In the genomic region with DNA sequence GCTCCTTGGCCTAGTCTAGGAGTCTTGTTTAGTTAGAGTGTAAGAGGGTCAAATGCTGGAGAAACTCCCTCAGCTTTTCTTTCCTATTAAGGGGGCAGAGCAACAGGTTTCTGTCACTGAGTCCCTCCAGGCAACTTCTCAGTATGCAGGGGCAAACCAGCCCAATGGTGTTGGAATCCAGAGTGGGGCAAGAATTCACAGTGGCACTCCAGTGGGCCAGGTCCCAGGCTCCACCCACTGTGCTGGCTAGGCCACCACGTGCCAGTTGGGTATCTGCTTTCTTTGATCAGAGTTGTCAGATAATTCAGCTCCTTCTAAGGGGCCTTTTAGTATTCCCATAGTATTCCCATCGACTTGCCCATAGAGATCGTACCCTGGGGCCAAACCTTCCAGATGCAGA, we compare ENCODE assay signal across 9 mouse cellular contexts. TPM values are rescaled to one million over a fixed set of nuclear protein-coding genes. Genes with fewer than 3 reads are reported as not detected.
DNase-seq lines count a peak whose midpoint lies in the region; ATAC-seq lines count a peak whose summit lies in the region.
"Had no signal": no experiment of that assay in that cellular context is flagged by ENCODE, and none has a peak within 500 bp of the region (broad histone marks: within the 10 kb centered on the region; RNA-seq: fewer than 3 reads in every experiment).

No protein-coding gene starts in this region.

- peaks cover 18% of the 10 kb centered on the region for H3K4me1 ChIP-seq in heart, embryonic 12.5 days (replicated peaks)
- H3K4me1 ChIP-seq in midbrain, embryonic 12.5 days: 0 out of 2 replicates have a peak, but pooled peaks cover 19% of the 10 kb centered on the region
- H3K4me1 ChIP-seq in midbrain, embryonic 15.5 days: peaks cover 4% of the 10 kb centered on the region; the same call in 1 of the 2 replicates
- peaks cover 44% of the 10 kb centered on the region for H3K4me1 ChIP-seq in limb, embryonic 10.5 days
- H3K4me1 ChIP-seq in stomach, embryonic 15.5 days: peaks cover 12% of the 10 kb centered on the region

- no peak overlapping the region for H3K9ac ChIP-seq in heart, embryonic 12.5 days
- H3K9ac ChIP-seq in midbrain, embryonic 12.5 days (replicated peaks): no peak overlapping the region
- no peak overlapping the region for H3K9ac ChIP-seq in midbrain, embryonic 15.5 days
- H3K9ac ChIP-seq in stomach, embryonic 15.5 days: no peak overlapping the region

- H3K9me3 ChIP-seq in heart, embryonic 12.5 days (replicated peaks): no peaks in the 10 kb centered on the region
- H3K9me3 ChIP-seq in midbrain, embryonic 12.5 days: no peaks in the 10 kb centered on the region
- H3K9me3 ChIP-seq in midbrain, embryonic 15.5 days: no peaks in the 10 kb centered on the region
- H3K9me3 ChIP-seq in limb, embryonic 10.5 days (replicated peaks): no peaks in the 10 kb centered on the region
- no peaks in the 10 kb centered on the region for H3K9me3 ChIP-seq in stomach, embryonic 15.5 days

- peak overlapping the region; percentile 42 for H3K4me2 ChIP-seq in heart, embryonic 12.5 days
- H3K4me2 ChIP-seq in midbrain, embryonic 12.5 days (replicated peaks): 0 out of 2 replicates have a peak overlapping the region, but pooled peaks have one; percentile 9
- no peak overlapping the region for H3K4me2 ChIP-seq in midbrain, embryonic 15.5 days
- H3K4me2 ChIP-seq in stomach, embryonic 15.5 days: no peak overlapping the region

- intact Hi-C loops in heart, postnatal 25 days (cut with DNase I): loop anchor here (10.0 kb wide), 1 partner anchor 345 kb away; a partner anchor contains a TSS
- intact Hi-C loops in left cerebral cortex, postnatal 36 days (cut with DNase I): no loop called here

- no peak for DNase-seq in heart, postnatal 25 days (ENCODE audit: low spot score)
- no peak for DNase-seq in limb, embryonic 10.5 days (ENCODE audit: low spot score)
- DNase-seq in left cerebral cortex, postnatal 36 days (ENCODE audit: low spot score in 2 of 2): no peak

- 39% methylated on average over 3 of the region's 3 CpGs for WGBS in heart, embryonic 12.5 days
- WGBS in midbrain, embryonic 12.5 days: 38% methylated on average over 3 of the region's 3 CpGs
- WGBS in midbrain, embryonic 15.5 days: 40% methylated on average over 3 of the region's 3 CpGs
- WGBS in limb, embryonic 10.5 days: 31% methylated on average over 3 of the region's 3 CpGs
- 41% methylated on average over 3 of the region's 3 CpGs for WGBS in stomach, embryonic 15.5 days

- peak overlapping the region; percentile 29 for H3K4me3 ChIP-seq in heart, embryonic 12.5 days
- no peak overlapping the region for H3K4me3 ChIP-seq in midbrain, embryonic 12.5 days
- no peak overlapping the region for H3K4me3 ChIP-seq in midbrain, embryonic 15.5 days
- H3K4me3 ChIP-seq in limb, embryonic 10.5 days: peak overlapping the region; percentile 43
- H3K4me3 ChIP-seq in stomach, embryonic 15.5 days (replicated peaks): peak overlapping the region; percentile 13; the same call in 1 of the 2 replicates

- no peaks in the 10 kb centered on the region for H3K36me3 ChIP-seq in heart, embryonic 12.5 days
- no peaks in the 10 kb centered on the region for H3K36me3 ChIP-seq in midbrain, embryonic 12.5 days
- H3K36me3 ChIP-seq in midbrain, embryonic 15.5 days (replicated peaks): no peaks in the 10 kb centered on the region
- H3K36me3 ChIP-seq in limb, embryonic 10.5 days: no peaks in the 10 kb centered on the region
- H3K36me3 ChIP-seq in stomach, embryonic 15.5 days: no peaks in the 10 kb centered on the region

- peaks cover 25% of the 10 kb centered on the region for H3K27me3 ChIP-seq in heart, embryonic 12.5 days (replicated peaks)
- peaks cover 58% of the 10 kb centered on the region for H3K27me3 ChIP-seq in midbrain, embryonic 12.5 days
- peaks cover 43% of the 10 kb centered on the region for H3K27me3 ChIP-seq in midbrain, embryonic 15.5 days (replicated peaks)
- H3K27me3 ChIP-seq in limb, embryonic 10.5 days (ENCODE audit: low read depth, poor library complexity, severe bottlenecking): peaks cover 35% of the 10 kb centered on the region
- H3K27me3 ChIP-seq in stomach, embryonic 15.5 days (replicated peaks): 0 out of 2 replicates have a peak, but pooled peaks cover 9% of the 10 kb centered on the region

- no peak overlapping the region for H3K27ac ChIP-seq in heart, embryonic 12.5 days (ENCODE audit: poor library complexity, severe bottlenecking)
- H3K27ac ChIP-seq in midbrain, embryonic 12.5 days (replicated peaks): no peak overlapping the region
- no peak overlapping the region for H3K27ac ChIP-seq in midbrain, embryonic 15.5 days
- no peak overlapping the region for H3K27ac ChIP-seq in limb, embryonic 10.5 days
- H3K27ac ChIP-seq in stomach, embryonic 15.5 days: no peak overlapping the region

- ATAC-seq in heart, embryonic 12.5 days (ENCODE audit: insufficient number of reproducible peaks, low FRiP score): no peak
- no peak for ATAC-seq in midbrain, embryonic 12.5 days (ENCODE audit: low FRiP score, low read depth)
- no peak for ATAC-seq in midbrain, embryonic 15.5 days (replicated peaks)
- no peak for ATAC-seq in stomach, embryonic 15.5 days (ENCODE audit: insufficient read depth, low FRiP score, low read depth)
- ATAC-seq in frontal cortex, adult (ENCODE audit: low TSS enrichment): no peak
- ATAC-seq: CD4-positive, CD25-positive, alpha-beta regulatory T cell, adult 4 months had no signal

RNA-seq across cellular contexts. Expression of a gene that starts 23.9 kb away (rescaled TPM):
- polyA plus RNA-seq in heart, embryonic 12.5 days (2016; fragmentation: Nextera tagmentation; extraction: Ambion mirVana): 14.1 and 16.9 TPM in 2 replicates
- total RNA-seq in heart, postnatal 25 days (2021): 1 to 10 TPM; 4.7 to 6.2 TPM
- polyA plus RNA-seq in midbrain, embryonic 12.5 days (2016; fragmentation: Nextera tagmentation; extraction: Ambion mirVana): 21.8 and 22.4 TPM in 2 replicates
- 19.4 and 19.7 TPM in 2 replicates for polyA plus RNA-seq in midbrain, embryonic 15.5 days (2015; fragmentation: Nextera tagmentation; extraction: Ambion mirVana)
- polyA plus RNA-seq in limb, embryonic 10.5 days (2016; fragmentation: Nextera tagmentation; extraction: Ambion mirVana): 31.3 and 31.9 TPM in 2 replicates
- polyA plus RNA-seq in stomach, embryonic 15.5 days (2015; fragmentation: Nextera tagmentation; extraction: Ambion mirVana): 16.1 and 18.8 TPM in 2 replicates
- 1 to 10 TPM; 6.0 to 6.8 TPM for total RNA-seq in left cerebral cortex, postnatal 36 days (2021)

RNA-seq across cellular contexts. Expression of a gene that starts 59.2 kb away (rescaled TPM):
- 9.1 and 10.7 TPM in 2 replicates for polyA plus RNA-seq in heart, embryonic 12.5 days (2016; fragmentation: Nextera tagmentation; extraction: Ambion mirVana)
- total RNA-seq in heart, postnatal 25 days (2021): 1 to 10 TPM; 3.4 to 4.8 TPM
- 24.1 and 25.9 TPM in 2 replicates for polyA plus RNA-seq in midbrain, embryonic 12.5 days (2016; fragmentation: Nextera tagmentation; extraction: Ambion mirVana)
- polyA plus RNA-seq in midbrain, embryonic 15.5 days (2015; fragmentation: Nextera tagmentation; extraction: Ambion mirVana): 30.4 and 31.9 TPM in 2 replicates
- polyA plus RNA-seq in limb, embryonic 10.5 days (2016; fragmentation: Nextera tagmentation; extraction: Ambion mirVana): 22.0 and 25.4 TPM in 2 replicates
- 10.3 and 12.7 TPM in 2 replicates for polyA plus RNA-seq in stomach, embryonic 15.5 days (2015; fragmentation: Nextera tagmentation; extraction: Ambion mirVana)
- total RNA-seq in left cerebral cortex, postnatal 36 days (2021): 10 to 100 TPM; 26.0 to 26.4 TPM

Comparison
In these comparisons a context has a peak if more than half of its experiments do, and no peak if none do; other contexts are left out.
1. H3K4me2 ChIP-seq: peak in heart, embryonic 12.5 days (single experiment) and midbrain, embryonic 12.5 days (single experiment); none in midbrain, embryonic 15.5 days (single experiment) and stomach, embryonic 15.5 days (single experiment).
2. H3K4me3 ChIP-seq: peak in heart, embryonic 12.5 days (single experiment), limb, embryonic 10.5 days (single experiment) and stomach, embryonic 15.5 days (single experiment); none in midbrain, embryonic 12.5 days (single experiment) and midbrain, embryonic 15.5 days (single experiment).